In the genomic region with DNA sequence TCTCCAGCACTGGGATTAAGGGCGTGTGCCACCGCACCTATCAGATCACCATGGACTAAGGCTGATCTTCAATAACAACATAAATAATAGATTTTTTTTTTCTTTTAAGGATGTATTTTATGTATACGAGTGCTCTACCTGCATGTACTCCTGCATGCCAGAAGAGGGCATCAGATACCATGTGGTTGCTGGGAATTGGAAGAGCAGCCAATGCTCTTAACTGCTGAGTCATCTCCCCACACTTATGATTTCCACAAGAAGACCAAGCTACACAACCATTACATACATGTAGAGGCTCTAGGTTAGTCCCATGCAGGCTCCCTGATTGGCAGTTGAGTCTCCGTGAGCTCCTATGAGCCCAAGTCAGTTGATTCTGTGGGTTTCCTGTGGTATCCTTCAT, we compare ENCODE assay signal across 10 mouse cellular contexts. TPM values are rescaled to one million over a fixed set of nuclear protein-coding genes. Genes with fewer than 3 reads are reported as not detected.
DNase-seq lines count a peak whose midpoint lies in the region; ATAC-seq and TF ChIP-seq lines count a peak whose summit lies in the region.
"Had no signal": no experiment of that assay in that cellular context is flagged by ENCODE, and none has a peak within 500 bp of the region (broad histone marks: within the 10 kb centered on the region; RNA-seq: fewer than 3 reads in every experiment).

No protein-coding gene starts in this region.

- intact Hi-C loops in gastrocnemius, adult 2 months (cut with DNase I): no loop called here

- no peak for ATAC-seq in hindbrain, embryonic 13.5 days (ENCODE audit: low FRiP score)
- no peak for ATAC-seq in forebrain, embryonic 14.5 days

- H3K27ac ChIP-seq in hindbrain, embryonic 10.5 days: no peak overlapping the region
- no peak overlapping the region for H3K27ac ChIP-seq in hindbrain, embryonic 13.5 days
- H3K27ac ChIP-seq in forebrain, embryonic 14.5 days (ENCODE audit: low read depth, low read length): no peak overlapping the region
- H3K27ac ChIP-seq in gastrocnemius, adult 2 months: no peak overlapping the region
- H3K27ac ChIP-seq: limb, embryonic 13.5 days had no signal

- no peak for TF ChIP-seq CTCF in gastrocnemius, adult 2 months (IDR thresholded peaks at IDR 0.05)

- H3K36me3 ChIP-seq in hindbrain, embryonic 10.5 days: no peaks in the 10 kb centered on the region
- H3K36me3 ChIP-seq in hindbrain, embryonic 13.5 days: no peaks in the 10 kb centered on the region
- H3K36me3 ChIP-seq in forebrain, embryonic 14.5 days (ENCODE audit: control insufficient read depth, insufficient read depth, low read length): no peaks in the 10 kb centered on the region
- H3K36me3 ChIP-seq: limb, embryonic 13.5 days had no signal

- H3K4me3 ChIP-seq in hindbrain, embryonic 10.5 days: no peak overlapping the region
- no peak overlapping the region for H3K4me3 ChIP-seq in hindbrain, embryonic 13.5 days
- no peak overlapping the region for H3K4me3 ChIP-seq in forebrain, embryonic 14.5 days (ENCODE audit: low read depth, low read length)
- H3K4me3 ChIP-seq in gastrocnemius, adult 2 months: no peak overlapping the region
- H3K4me3 ChIP-seq: limb, embryonic 13.5 days had no signal

- H3K9ac ChIP-seq in hindbrain, embryonic 13.5 days: no peak overlapping the region
- no peak overlapping the region for H3K9ac ChIP-seq in forebrain, embryonic 14.5 days (ENCODE audit: low read length)
- H3K9ac ChIP-seq: limb, embryonic 13.5 days had no signal

- no peaks in the 10 kb centered on the region for H3K9me3 ChIP-seq in hindbrain, embryonic 10.5 days
- H3K9me3 ChIP-seq in hindbrain, embryonic 13.5 days: no peaks in the 10 kb centered on the region
- H3K9me3 ChIP-seq in forebrain, embryonic 14.5 days (replicated peaks; ENCODE audit: control insufficient read depth, low read length): no peaks in the 10 kb centered on the region
- H3K9me3 ChIP-seq: limb, embryonic 13.5 days had no signal

- whole genome bisulfite sequencing in hindbrain, embryonic 10.5 days: 84% methylated on average over 4 of the region's 4 CpGs
- 87% methylated on average over 4 of the region's 4 CpGs for WGBS in hindbrain, embryonic 13.5 days
- WGBS in forebrain, embryonic 14.5 days: 73% methylated on average over 4 of the region's 4 CpGs

- peak; percentile 6 for DNase-seq in hindbrain, embryonic 10.5 days (ENCODE audit: low spot score)
- DNase-seq in right cerebral cortex, adult 18-20 months: peak; percentile 4
- DNase-seq in right cerebral cortex, postnatal 36 days (ENCODE audit: low spot score in 2 of 2): no peak
- peak; percentile 38 for DNase-seq in forebrain, embryonic 14.5 days (ENCODE audit: low spot score)
- no peak for DNase-seq in gastrocnemius, adult 2 months
- no peak for DNase-seq in adipocyte (ENCODE audit: low spot score)
- no peak for DNase-seq in gastrocnemius, adult 18-20 months (ENCODE audit: low spot score)
- DNase-seq: gastrocnemius, postnatal 10 days had no signal

- no peak overlapping the region for H3K4me2 ChIP-seq in hindbrain, embryonic 13.5 days
- no peak overlapping the region for H3K4me2 ChIP-seq in forebrain, embryonic 14.5 days (ENCODE audit: low read length)
- H3K4me2 ChIP-seq: limb, embryonic 13.5 days had no signal

- H3K27me3 ChIP-seq in hindbrain, embryonic 10.5 days (ENCODE audit: insufficient read depth, poor library complexity, severe bottlenecking): no peaks in the 10 kb centered on the region
- H3K27me3 ChIP-seq in hindbrain, embryonic 13.5 days: no peaks in the 10 kb centered on the region
- H3K27me3 ChIP-seq in forebrain, embryonic 14.5 days (replicated peaks; ENCODE audit: control insufficient read depth, insufficient read depth, low read length): no peaks in the 10 kb centered on the region
- H3K27me3 ChIP-seq: limb, embryonic 13.5 days had no signal

- no peaks in the 10 kb centered on the region for H3K4me1 ChIP-seq in hindbrain, embryonic 10.5 days (replicated peaks)
- no peaks in the 10 kb centered on the region for H3K4me1 ChIP-seq in hindbrain, embryonic 13.5 days (replicated peaks)
- H3K4me1 ChIP-seq in forebrain, embryonic 14.5 days (ENCODE audit: control insufficient read depth, insufficient read depth, low read length): no peaks in the 10 kb centered on the region
- H3K4me1 ChIP-seq: limb, embryonic 13.5 days had no signal

RNA-seq across cellular contexts. Expression of a gene that starts 13.3 kb away (rescaled TPM):
- not detected in 2 replicates for polyA plus RNA-seq in hindbrain, embryonic 10.5 days (2016; fragmentation: Nextera tagmentation; extraction: Ambion mirVana)
- 0.18 TPM in 1 of 2 replicates, not detected in the other for polyA plus RNA-seq in hindbrain, embryonic 13.5 days (2015; fragmentation: Nextera tagmentation; extraction: Ambion mirVana)
- polyA plus RNA-seq in forebrain, embryonic 14.5 days (2014; fragmentation: Nextera tagmentation; extraction: Ambion mirVana): not detected in 2 replicates
- total RNA-seq in gastrocnemius, adult 2 months (2021): not detected
- total RNA-seq in gastrocnemius, adult 18-20 months (2021): 1 to 10 TPM in 1 of 2 experiments, not detected in 1; 2.0 TPM
- polyA plus RNA-seq: limb, embryonic 13.5 days had no signal

Comparison
In these comparisons a context has a peak if more than half of its experiments do, and no peak if none do; other contexts are left out.
1. DNase-seq: peak in hindbrain, embryonic 10.5 days (single experiment), right cerebral cortex, adult 18-20 months (single experiment) and forebrain, embryonic 14.5 days (single experiment); none in right cerebral cortex, postnatal 36 days (0 of 2), gastrocnemius, adult 2 months (single experiment), adipocyte (single experiment) and gastrocnemius, adult 18-20 months (single experiment).